Mouse (Mus musculus) ES-E14 (cell line): ENCODE measurements around the gene Mrpl44. TPM values are rescaled to one million over a fixed set of nuclear protein-coding genes. Genes with fewer than 3 reads are reported as not detected.

Source experiments
- DNase-seq: peaks from one replicate; pipeline ENCODE4 v3.0.0-alpha.2; 2013; ENCODE audit warnings: low read depth, low spot score
- H3K27ac ChIP-seq: 2 replicates; pipeline ENCODE4 v1.5.1; 2012; ENCODE audit warnings: low read depth, mild to moderate bottlenecking, low read length, moderate library complexity, mixed read lengths; ENCODE audit not compliant: poor library complexity, insufficient read depth, severe bottlenecking
- H3K36me3 ChIP-seq: 2 replicates; pipeline ENCODE4 v1.6.1; 2012; ENCODE audit warnings: mild to moderate bottlenecking, low read length, moderate library complexity, mixed read lengths; ENCODE audit not compliant: control insufficient read depth, poor library complexity, insufficient read depth, severe bottlenecking
- H3K4me1 ChIP-seq, 2 experiments: fragments of 150-350 bp in 1 of 2; sonication (generic) in 1 of 2; 2 replicates each; pipeline ENCODE4 v1.6.1; 2012; ENCODE audit warnings: low read length in 2 of 2, mild to moderate bottlenecking in 1 of 2, mixed read lengths in 1 of 2; ENCODE audit not compliant: control insufficient read depth in 2 of 2, insufficient read depth in 2 of 2, poor library complexity in 1 of 2
- H3K4me3 ChIP-seq, 2 experiments: fragments of 150-350 bp in 1 of 2; sonication (generic) in 1 of 2; 2 replicates each; pipeline ENCODE4 v1.5.1; 2012; ENCODE audit warnings: low read length in 2 of 2, low read depth in 1 of 2, mild to moderate bottlenecking in 1 of 2, mixed read lengths in 1 of 2; ENCODE audit not compliant: insufficient read depth in 1 of 2, poor library complexity in 1 of 2, severe bottlenecking in 1 of 2
- H3K9ac ChIP-seq: 2 replicates; pipeline ENCODE4 v1.6.1; 2012; ENCODE audit warnings: low read depth, mild to moderate bottlenecking, low read length, mixed read lengths; ENCODE audit not compliant: poor library complexity, insufficient read depth, severe bottlenecking
- H3K9me3 ChIP-seq: fragments of 150-350 bp; sonication (generic); 2 replicates; pipeline ENCODE4 v1.6.1; 2012; ENCODE audit warnings: low read depth, mild to moderate bottlenecking, low read length; ENCODE audit not compliant: control insufficient read depth, insufficient read depth
- CHD2 ChIP-seq: IDR thresholded peaks from 2 replicates; pipeline ENCODE4 v1.6.1; 2014; ENCODE audit warnings: mild to moderate bottlenecking, low read depth, low read length, inconsistent platforms
- HCFC1 ChIP-seq: IDR thresholded peaks from 2 replicates; pipeline ENCODE4 v1.6.1; 2012; ENCODE audit warnings: low read length, inconsistent platforms, borderline replicate concordance; ENCODE audit not compliant: insufficient read depth
- MAFK ChIP-seq: IDR thresholded peaks from 2 replicates; pipeline ENCODE4 v1.6.1; 2014; ENCODE audit warnings: mild to moderate bottlenecking, low read depth, low read length, inconsistent platforms; ENCODE audit not compliant: insufficient read depth
- ZC3H11A ChIP-seq: IDR thresholded peaks from 2 replicates; pipeline ENCODE4 v1.6.1; 2012; ENCODE audit warnings: low read depth, mild to moderate bottlenecking, inconsistent platforms, low read length, borderline replicate concordance
- ZNF384 ChIP-seq: IDR thresholded peaks from 2 replicates; pipeline ENCODE4 v1.6.1; 2012; ENCODE audit warnings: low read depth, low read length, inconsistent platforms
- in situ Hi-C, 2 experiments: fragments of 600-800 bp; cut with MboI; formaldehyde crosslinking; loops; one replicate each; pipeline ENCODE4 v1.15.1; 2025; ENCODE audit warnings: low sequenced_read_pairs in 2 of 2, inconsistent platforms in 1 of 2; ENCODE audit not compliant: unreplicated experiment in 2 of 2
- total RNA-seq: library from RNA; depleted of rRNA; stranded (reverse); fragments of 300-350 nt; gene quantifications from 2 replicates; pipeline ENCODE4 v1.2.3, GENCODE M21; 2012

The Mrpl44 gene
- total RNA-seq, 1 experiment: 43.1 TPM

DNA sequence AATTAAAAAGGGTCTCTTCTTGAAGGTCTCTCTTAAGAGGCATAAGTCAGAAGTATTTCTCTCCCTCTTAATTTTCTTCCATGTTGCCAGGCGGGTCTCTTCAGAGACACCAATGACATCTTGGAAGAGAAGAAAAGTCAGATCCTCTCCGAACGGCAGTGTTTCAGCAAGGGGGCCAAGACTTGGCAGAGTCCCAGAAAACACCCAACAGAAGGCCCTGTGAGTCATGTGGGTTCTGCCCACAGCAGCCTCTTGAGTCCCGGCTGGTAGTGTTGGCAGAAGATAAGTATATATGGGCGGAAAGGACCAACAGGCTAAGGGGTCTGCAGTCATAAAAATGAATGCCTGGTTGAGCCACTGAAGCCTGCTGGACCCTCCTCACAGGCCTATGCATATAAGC lies 31.0 kb downstream of the Mrpl44 start:
- in situ Hi-C loops: no loop called here
- TF ChIP-seq MAFK (no peak), CHD2 (no peak), ZNF384 (no peak), ZC3H11A (no peak), HCFC1 (no peak)

DNA sequence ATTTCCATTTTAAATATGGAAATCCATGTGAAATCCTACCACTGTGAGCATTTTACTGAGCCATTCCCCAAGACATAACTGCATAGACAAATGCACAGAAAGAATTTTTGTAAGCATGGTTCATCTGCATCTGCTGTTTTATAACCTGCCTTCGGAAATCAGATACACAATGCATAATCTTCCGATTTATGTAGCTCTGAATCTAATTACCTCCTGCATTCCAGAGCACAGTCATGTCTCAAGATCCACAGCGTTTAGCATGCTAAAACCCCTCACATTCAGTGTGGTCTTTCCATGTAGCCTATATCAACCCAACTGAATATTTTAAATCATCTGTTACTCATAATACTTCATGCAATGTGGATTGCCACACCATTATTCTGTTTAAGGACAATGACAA lies 33.6 kb downstream of the Mrpl44 start:
- Histone ChIP-seq H3K27ac (no peak overlapping the region), H3K9me3 (no peaks in the 10 kb centered on the region), H3K4me1 (no peaks in the 10 kb centered on the region), H3K4me3 (no peak overlapping the region), H3K36me3 (no peaks in the 10 kb centered on the region), H3K9ac (no peak overlapping the region)
- DNase-seq: no peak
- no peak for TF ChIP-seq MAFK
- TF ChIP-seq CHD2: no peak
- no peak for TF ChIP-seq ZNF384
- TF ChIP-seq ZC3H11A: no peak
- no peak for TF ChIP-seq HCFC1
- in situ Hi-C loops: no loop called here

More for the DNA sequence above, 31.0 kb downstream of the Mrpl44 start:
- H3K9me3 ChIP-seq: no peaks in the 10 kb centered on the region
- no peak overlapping the region for H3K27ac ChIP-seq
- no peaks in the 10 kb centered on the region for H3K36me3 ChIP-seq
- DNase-seq: no peak
- H3K4me3 ChIP-seq: no peak overlapping the region
- no peak overlapping the region for H3K9ac ChIP-seq
- no peaks in the 10 kb centered on the region for H3K4me1 ChIP-seq

- no peak overlapping the region for H3K4me3 ChIP-seq
- in situ Hi-C loops: no loop called here
- no peaks in the 10 kb centered on the region for H3K4me1 ChIP-seq
- H3K9me3 ChIP-seq: no peaks in the 10 kb centered on the region
- DNase-seq: no peak
- H3K36me3 ChIP-seq: no peaks in the 10 kb centered on the region
- TF ChIP-seq CHD2 (no peak), MAFK (no peak), ZC3H11A (no peak), ZNF384 (no peak), HCFC1 (no peak)
- no peak overlapping the region for H3K9ac ChIP-seq
- no peak overlapping the region for H3K27ac ChIP-seq
These were observed 39.6 kb downstream of the Mrpl44 start for GRCm38 (mm10) chr1:79815446-79815845.

DNA sequence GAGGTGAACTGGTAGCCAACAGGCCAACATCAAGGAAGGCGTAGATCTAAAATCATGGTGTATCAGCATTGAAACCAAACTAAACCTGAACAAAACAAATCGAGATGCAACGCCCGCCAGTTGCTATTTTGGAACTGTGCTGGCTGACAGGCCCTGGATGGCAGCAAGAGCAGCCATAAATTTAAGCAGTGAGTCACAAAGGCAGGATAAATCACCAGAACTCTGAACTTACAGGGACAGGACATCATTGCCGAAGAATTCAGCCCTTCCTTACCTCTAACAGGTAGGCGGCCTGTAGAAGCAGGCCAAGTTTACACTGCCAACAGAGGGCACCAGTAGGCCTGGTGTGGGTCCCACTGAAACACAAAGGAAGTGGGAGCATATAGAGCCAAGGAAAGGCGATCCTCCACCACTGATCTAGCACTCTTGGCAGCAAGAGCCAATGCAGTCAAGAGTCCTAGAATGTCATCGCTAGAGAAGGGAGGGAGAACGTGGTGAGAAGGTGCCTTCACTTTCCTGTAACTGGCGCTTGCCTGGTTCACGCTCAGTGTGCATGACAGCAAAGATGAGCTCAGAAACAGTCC lies 43.6 kb downstream of the Mrpl44 start:
- TF ChIP-seq ZC3H11A (no peak), ZNF384 (no peak), CHD2 (no peak), HCFC1 (no peak), MAFK (no peak)
- Histone ChIP-seq H3K27ac (no peak overlapping the region), H3K4me3 (no peak overlapping the region), H3K36me3 (no peaks in the 10 kb centered on the region), H3K4me1 (no peaks in the 10 kb centered on the region), H3K9me3 (no peaks in the 10 kb centered on the region), H3K9ac (no peak overlapping the region)
- no peak for DNase-seq
- in situ Hi-C loops: no loop called here
